Mouse (Mus musculus) midbrain, embryonic 14.5 days (tissue): ENCODE measurements at regions not wholly inside any gene's neighbourhood (a gene's known extent, or its start where the extent isn't known, plus 50 kb on each side); places are given as distances from the start of the nearest gene placed in this dataset.

Experiments used
- ATAC-seq: fragments of 200-750 bp; cut with Nextera tagmentation; 2 replicates; pipeline ENCODE4 v1.8.0; 2017; ENCODE audit warnings: moderate number of reproducible peaks, moderate library complexity; ENCODE audit not compliant: low FRiP score, low TSS enrichment
- DNase-seq: peaks from one replicate; pipeline ENCODE4 v3.0.0-alpha.2; 2015
- H3K27ac ChIP-seq: fragments of 300-500 bp; sonication (generic); replicated peaks from 2 replicates; pipeline ENCODE4 v1.5.1; 2014; ENCODE audit warnings: mild to moderate bottlenecking, low read depth, low read length, moderate library complexity
- H3K27me3 ChIP-seq: fragments of 300-500 bp; sonication (generic); 2 replicates; pipeline ENCODE4 v1.6.1; 2014; ENCODE audit warnings: low read length, control low read depth, mixed read lengths; ENCODE audit not compliant: control insufficient read depth, insufficient read depth
- H3K36me3 ChIP-seq: fragments of 300-500 bp; sonication (generic); 2 replicates; pipeline ENCODE4 v1.6.1; 2014; ENCODE audit warnings: low read length, control low read depth; ENCODE audit not compliant: control insufficient read depth, insufficient read depth
- H3K4me1 ChIP-seq: fragments of 300-500 bp; sonication (generic); 2 replicates; pipeline ENCODE4 v1.6.1; 2014; ENCODE audit warnings: mild to moderate bottlenecking, antibody characterized with exemption, low read length, control low read depth; ENCODE audit not compliant: control insufficient read depth, insufficient read depth
- H3K4me2 ChIP-seq: fragments of 300-500 bp; sonication (generic); 2 replicates; pipeline ENCODE4 v1.6.1; 2014; ENCODE audit warnings: mild to moderate bottlenecking, low read length, moderate library complexity
- H3K4me3 ChIP-seq: fragments of 300-500 bp; sonication (generic); replicated peaks from 2 replicates; pipeline ENCODE4 v1.5.1; 2014; ENCODE audit warnings: low read depth, low read length
- H3K9ac ChIP-seq: fragments of 300-500 bp; sonication (generic); replicated peaks from 2 replicates; pipeline ENCODE4 v1.6.1; 2014; ENCODE audit warnings: mild to moderate bottlenecking, low read length, moderate library complexity
- H3K9me3 ChIP-seq: fragments of 300-500 bp; sonication (generic); 2 replicates; pipeline ENCODE4 v1.6.1; 2016; ENCODE audit warnings: low read length, control low read depth, mixed read lengths; ENCODE audit not compliant: control insufficient read depth
- WGBS: fragments of 180-500 bp; shearing (Covaris S2); extraction: QIAGEN DNeasy Blood & Tissue Kit; methylation state at CpG from one replicate; pipeline ENCODE4 v1.1.7; 2014; 5-methylcytosine and 5-hydroxymethylcytosine counted together

- 83% methylated on average over 9 of the region's 9 CpGs for WGBS
- H3K9ac ChIP-seq = no peak overlapping the region
- no peak overlapping the region for H3K4me2 ChIP-seq
- no peaks in the 10 kb centered on the region for H3K36me3 ChIP-seq
- H3K9me3 ChIP-seq = no peaks in the 10 kb centered on the region
- DNase-seq = no peak
- H3K27ac ChIP-seq = no peak overlapping the region
- no peaks in the 10 kb centered on the region for H3K27me3 ChIP-seq
- ATAC-seq = no peak
- H3K4me1 ChIP-seq = no peaks in the 10 kb centered on the region
- H3K4me3 ChIP-seq = no peak overlapping the region
Observed at GRCm38 (mm10) chr4:106262751-106263725, 53.0 kb upstream of the Usp24 start.
